Mouse (Mus musculus) heart, postnatal 25 days (tissue): ENCODE measurements at regions not wholly inside any gene's neighbourhood (a gene's known extent, or its start where the extent isn't known, plus 50 kb on each side); places are given as distances from the start of the nearest gene placed in this dataset.

Source experiments
- DNase-seq: peaks from one replicate; pipeline ENCODE4 v3.0.0; 2022; ENCODE audit warnings: low spot score
- intact Hi-C: fragments of 180-260 bp; cut with DNase I; formaldehyde crosslinking; loops from one replicate; pipeline ENCODE4 v1.15.1; 2025

GRCm38 (mm10) chr4:124048348-124048831 is 130.6 kb upstream of the 4930535I16Rik start:
- no peak for DNase-seq
- intact Hi-C loops, result no loop called here

DNA sequence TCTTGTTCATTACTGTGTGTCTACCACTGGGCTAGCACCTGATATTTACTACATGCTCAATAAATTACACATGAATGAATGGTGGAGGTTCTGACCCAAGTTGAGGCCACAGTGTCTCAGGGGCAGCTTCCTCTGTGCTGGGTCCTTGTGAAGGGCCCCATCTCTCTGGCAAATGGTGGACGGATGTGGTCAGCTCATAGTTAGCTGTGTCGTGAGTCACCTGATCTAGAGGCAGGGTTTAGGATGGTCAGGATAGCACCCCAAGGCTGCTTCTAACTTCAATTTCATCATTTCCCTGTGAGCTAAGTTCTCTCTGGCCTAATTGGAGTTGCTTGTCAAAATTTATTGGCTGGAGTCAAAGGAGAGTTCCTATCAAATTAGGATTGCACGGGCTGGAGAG is 130.1 kb upstream of the 4930535I16Rik start:
- no peak for DNase-seq
- intact Hi-C loops, result no loop called here

DNA sequence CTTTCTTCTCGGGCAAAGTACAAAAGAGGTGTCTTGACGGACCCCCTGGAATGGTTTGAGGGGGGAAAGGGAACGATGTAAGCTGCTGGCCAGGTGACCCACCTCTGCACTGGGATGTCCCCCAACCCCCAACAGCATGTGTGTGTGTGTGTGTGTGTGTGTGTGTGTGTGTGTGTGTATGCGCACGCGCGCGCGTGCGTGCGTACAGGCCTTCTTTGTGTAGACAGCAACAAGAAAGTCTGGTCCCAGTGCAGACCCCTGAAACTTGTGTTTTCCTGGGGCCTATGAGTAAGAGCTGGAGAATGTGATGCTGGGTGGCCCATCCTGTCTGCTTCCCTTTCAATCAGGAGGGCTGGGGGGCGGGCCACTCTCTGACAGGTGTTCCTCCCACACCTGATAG is 118.7 kb upstream of the 4930535I16Rik start:
- intact Hi-C loops, result no loop called here
- no peak for DNase-seq

GRCm38 (mm10) chr4:124035657-124036061 is 117.8 kb upstream of the 4930535I16Rik start:
- no peak for DNase-seq
- intact Hi-C loops, result no loop called here

GRCm38 (mm10) chr4:124035192-124035591 is 117.4 kb upstream of the 4930535I16Rik start:
- no peak for DNase-seq
- intact Hi-C loops, result no loop called here

DNA sequence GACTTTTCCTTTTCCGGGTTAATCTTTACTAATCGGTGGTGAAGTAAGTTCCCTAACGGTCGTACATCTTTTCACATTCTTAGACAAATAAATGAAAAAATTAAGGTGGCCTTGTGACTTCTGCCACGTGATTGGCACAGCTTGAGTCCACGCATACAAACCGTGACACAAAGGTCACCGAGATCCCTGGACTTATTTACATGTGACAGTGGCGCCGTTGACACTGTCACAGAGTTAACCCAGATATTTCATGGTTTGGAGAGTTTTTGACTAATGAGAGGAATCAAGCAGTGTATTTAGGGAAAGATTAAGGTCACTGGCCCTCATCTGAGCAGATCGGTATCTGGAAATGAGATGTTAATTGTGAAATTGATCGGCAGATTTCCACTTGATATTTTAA is 110.2 kb upstream of the 4930535I16Rik start:
- intact Hi-C loops, result no loop called here

GRCm38 (mm10) chr4:124016401-124016800 is 98.6 kb upstream of the 4930535I16Rik start:
- intact Hi-C loops, result no loop called here
- DNase-seq, result no peak

More for the DNA sequence above, 110.2 kb upstream of the 4930535I16Rik start:
- DNase-seq, result no peak

- intact Hi-C loops, result no loop called here
- DNase-seq, result no peak
These were observed 97.5 kb upstream of the 4930535I16Rik start for GRCm38 (mm10) chr4:124015323-124015722.

DNA sequence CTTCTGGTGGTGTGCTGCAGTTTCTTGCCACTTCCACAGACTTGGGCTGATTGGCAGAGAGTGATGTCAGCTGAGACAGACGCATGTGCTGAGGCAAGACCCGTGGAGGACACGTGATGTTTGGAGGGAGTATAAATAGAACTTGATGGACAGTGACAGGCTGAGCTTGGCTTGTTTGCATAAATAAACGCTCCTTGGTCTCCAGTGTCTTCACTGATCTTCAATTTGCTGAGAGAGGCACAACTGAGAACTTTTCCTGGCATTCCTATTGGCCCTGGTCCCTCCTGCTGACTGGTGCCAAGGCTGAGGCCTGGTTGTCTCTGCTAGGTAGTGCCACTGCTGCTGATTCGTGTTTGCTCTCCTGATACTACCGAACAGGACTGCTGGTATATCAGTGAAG is 94.6 kb upstream of the 4930535I16Rik start:
- no peak for DNase-seq

DNA sequence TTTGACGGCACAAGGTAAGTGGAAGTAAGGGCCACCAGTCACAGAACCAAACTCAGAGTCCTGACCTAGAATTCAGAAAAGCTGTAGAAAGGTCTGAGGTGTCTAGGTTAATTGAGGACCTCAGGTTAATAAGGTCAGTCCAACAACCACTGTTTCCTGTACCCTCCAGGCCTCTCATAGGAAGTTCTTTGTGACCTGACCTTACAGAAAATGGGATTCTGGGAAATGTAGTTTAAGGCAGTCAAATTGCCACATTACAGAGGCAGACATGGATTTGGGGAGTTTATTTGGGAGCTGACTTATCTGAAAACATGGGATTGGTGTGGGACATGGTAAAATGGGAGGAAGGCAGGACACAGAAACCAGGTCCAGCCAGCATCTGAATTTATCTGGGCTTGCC is 90.9 kb upstream of the 4930535I16Rik start:
- intact Hi-C loops, result no loop called here
- no peak for DNase-seq

More for the DNA sequence above, 94.6 kb upstream of the 4930535I16Rik start:
- intact Hi-C loops, result no loop called here

- DNase-seq, result no peak
- intact Hi-C loops, result no loop called here
These were observed 87.9 kb upstream of the 4930535I16Rik start for GRCm38 (mm10) chr4:124005626-124006315.

DNA sequence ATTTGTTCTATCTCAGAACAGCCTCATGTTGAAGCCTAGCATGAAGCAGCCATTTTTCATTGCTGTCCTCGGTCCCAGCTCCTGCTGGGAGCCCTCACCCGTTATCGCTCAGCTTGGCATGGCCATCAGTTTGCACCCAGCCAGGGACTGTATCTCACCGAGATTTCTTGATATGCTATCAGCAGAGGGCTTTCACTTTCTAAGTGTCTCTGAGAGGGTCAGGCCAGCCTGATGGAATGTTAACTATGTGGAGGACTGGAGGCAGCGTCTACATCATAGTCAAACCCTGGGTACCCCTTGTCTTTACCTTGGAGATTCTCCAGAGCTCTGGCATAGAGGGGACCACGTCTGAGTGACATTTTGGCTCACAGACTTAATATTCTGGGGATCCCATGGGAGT is 84.9 kb upstream of the 4930535I16Rik start:
- intact Hi-C loops, result no loop called here
- DNase-seq, result no peak

DNA sequence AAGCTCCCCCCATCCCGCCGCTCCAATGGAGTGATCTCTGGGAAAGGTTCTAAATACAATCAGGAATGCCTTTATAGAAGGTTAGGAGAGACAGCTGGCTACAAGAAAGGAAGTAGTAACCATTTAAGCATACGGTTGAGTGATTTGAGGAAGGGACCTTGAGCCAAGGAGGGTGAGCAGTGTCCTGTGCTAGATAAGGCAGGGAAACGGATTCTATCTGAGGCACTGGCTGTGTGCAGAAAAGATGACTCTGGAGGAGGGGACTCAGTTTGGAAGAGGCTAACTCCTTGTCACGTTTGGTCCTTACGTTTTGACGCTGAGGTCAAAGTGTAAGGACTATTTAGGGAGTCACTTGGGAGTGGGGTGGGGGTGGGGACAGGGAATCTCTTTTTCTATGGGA is 84.3 kb upstream of the 4930535I16Rik start:
- intact Hi-C loops, result no loop called here
- no peak for DNase-seq

GRCm38 (mm10) chr4:123995815-123996214 is 78.0 kb upstream of the 4930535I16Rik start:
- intact Hi-C loops, result no loop called here
- no peak for DNase-seq

DNA sequence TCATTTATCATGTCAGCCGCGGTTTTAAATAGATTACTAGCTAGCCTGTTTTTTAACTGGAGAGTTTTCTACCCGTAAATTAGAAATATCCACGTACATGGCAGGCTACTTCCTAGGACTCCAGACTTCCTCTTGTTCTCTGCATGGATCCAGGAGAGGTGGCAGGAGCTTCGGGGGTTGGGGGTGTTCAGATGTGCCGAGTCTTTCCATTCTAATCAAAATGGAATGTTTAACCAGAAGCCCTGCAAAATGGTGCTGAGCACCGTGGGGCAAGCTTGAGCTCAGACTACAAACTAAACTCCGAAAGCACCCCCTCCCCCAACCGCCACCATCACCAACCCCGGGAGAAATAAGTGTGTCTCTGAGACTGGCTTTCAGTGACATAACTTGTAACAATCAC is 73.4 kb upstream of the 4930535I16Rik start:
- intact Hi-C loops, result no loop called here

GRCm38 (mm10) chr4:123990293-123991185 is 72.7 kb upstream of the 4930535I16Rik start:
- no peak for DNase-seq
- intact Hi-C loops, result no loop called here

More for the DNA sequence above, 73.4 kb upstream of the 4930535I16Rik start:
- DNase-seq, result no peak
